Mouse (Mus musculus): Measurements from ENCODE around the gene Akap8l. TPM values are rescaled to one million over a fixed set of nuclear protein-coding genes. Genes with fewer than 3 reads are reported as not detected.

The Akap8l gene
- polyA plus RNA-seq, 1 experiment: 33.2 TPM

GRCm38 (mm10) chr17:32277201-32277600 is 73.2 kb downstream of the Akap8l start:
- WGBS: 72% methylated on average over 1 of the region's 1 CpGs

GRCm38 (mm10) chr17:32275568-32275967 is 74.8 kb downstream of the Akap8l start:
- 34% methylated on average over 3 of the region's 3 CpGs for WGBS
- no peak for DNase-seq (ENCODE audit: low read depth, low spot score)

More at GRCm38 (mm10) chr17:32277201-32277600, 73.2 kb downstream of the Akap8l start:
- no peak for DNase-seq (ENCODE audit: low read depth, low spot score)

Other genes with a start within 250 kb of the Akap8l start
- 2.5 and 4.9 TPM in 2 replicates for gene Notch3, start 183.8 kb downstream of the Akap8l start, polyA plus RNA-seq (2012; rRNA removed)
- gene Ephx3, start 161.1 kb downstream of the Akap8l start, polyA plus RNA-seq (2012; rRNA removed): 0.74 and 0.75 TPM in 2 replicates
- gene Brd4, start 65.9 kb downstream of the Akap8l start, polyA plus RNA-seq (2012; rRNA removed): 27.9 and 32.5 TPM in 2 replicates
- 22.7 and 41.3 TPM in 2 replicates for gene Akap8, start 29.4 kb downstream of the Akap8l start, polyA plus RNA-seq (2012; rRNA removed)
- gene Wiz, start 38.8 kb upstream of the Akap8l start, polyA plus RNA-seq (2012; rRNA removed): 22.9 and 29.5 TPM in 2 replicates
- gene Rasal3, start 53.0 kb upstream of the Akap8l start, polyA plus RNA-seq (2012; rRNA removed): 14.4 and 18.3 TPM in 2 replicates
- 5.5 and 6.0 TPM in 2 replicates for gene Pglyrp2, start 73.6 kb upstream of the Akap8l start, polyA plus RNA-seq (2012; rRNA removed)
- 0.74 and 0.75 TPM in 2 replicates for gene Cyp4f39, start 102.1 kb upstream of the Akap8l start, polyA plus RNA-seq (2012; rRNA removed)
- 2.7 TPM in 2 replicates for gene Cyp4f17, start 155.4 kb upstream of the Akap8l start, polyA plus RNA-seq (2012; rRNA removed)
- gene Cyp4f16, start 186.0 kb upstream of the Akap8l start, polyA plus RNA-seq (2012; rRNA removed): 61.9 and 154 TPM in 2 replicates

All from large intestine, adult 2 months (tissue).